Mouse (Mus musculus) large intestine, adult 2 months (tissue): ENCODE results near the gene Slc47a1. TPM values are rescaled to one million over a fixed set of nuclear protein-coding genes. Genes with fewer than 3 reads are reported as not detected.
"Not testable (repeated sequence)": the region's sequence is repeated elsewhere in the genome, so short reads cannot be mapped to it uniquely, and the experiment has no call there.

Source experiments
- DNase-seq: peaks from one replicate; pipeline ENCODE4 v3.0.0-alpha.2; 2012; ENCODE audit warnings: low read depth, low spot score
- WGBS: fragments of 180-500 bp; shearing (Covaris S2); methylation state at CpG from one replicate; pipeline ENCODE4 v1.1.7; 2018; 5-methylcytosine and 5-hydroxymethylcytosine counted together
- polyA plus RNA-seq: library from polyadenylated mRNA; depleted of rRNA; stranded (reverse); fragments of >200 nt; gene quantifications from 2 replicates; pipeline ENCODE4 v1.2.3, GENCODE M21; 2012; rRNA removed

The Slc47a1 gene
- 4.2 and 17.0 TPM in 2 replicates for polyA plus RNA-seq

- DNase-seq: no peak
- 7% methylated on average over 39 of the region's 39 CpGs for WGBS
Measured at GRCm38 (mm10) chr11:61377881-61378613, at the start of gene Slc47a1. TSS of gene Slc47a1 (minus strand) at chr11:61378345.

- no peak for DNase-seq
- WGBS: 84% methylated on average over 6 of the region's 6 CpGs
Measured at GRCm38 (mm10) chr11:61419253-61419652, 41.1 kb upstream of the Slc47a1 start.

- peak; percentile 33 for DNase-seq
- WGBS: 20% methylated on average over 6 of the region's 6 CpGs
Measured at GRCm38 (mm10) chr11:61417945-61418551, 39.9 kb upstream of the Slc47a1 start.

DNA sequence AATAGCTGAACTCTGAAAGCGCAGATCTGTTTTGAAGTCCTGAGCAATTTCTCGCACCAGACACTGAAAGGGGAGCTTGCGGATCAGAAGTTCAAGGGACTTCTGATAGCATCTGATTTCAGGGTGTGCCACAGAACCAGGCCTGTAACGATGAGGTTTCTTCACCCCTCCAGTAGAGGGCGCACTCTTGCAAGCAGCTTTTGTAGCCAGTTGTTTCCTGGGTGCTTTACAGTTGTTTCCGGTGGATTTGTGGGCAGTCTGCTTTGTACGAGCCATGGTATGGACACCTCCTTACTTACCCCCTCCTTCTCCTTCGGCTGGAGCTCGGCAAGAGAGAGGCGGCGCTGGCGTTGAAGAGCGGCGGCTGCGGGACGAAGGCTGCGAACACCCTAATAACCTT is 38.4 kb upstream of the Slc47a1 start:
- WGBS: 78% methylated on average over 17 of the region's 17 CpGs
- not testable (repeated sequence) for DNase-seq

GRCm38 (mm10) chr11:61415444-61415843 is 37.3 kb upstream of the Slc47a1 start:
- WGBS: 82% methylated on average over 1 of the region's 1 CpGs

DNA sequence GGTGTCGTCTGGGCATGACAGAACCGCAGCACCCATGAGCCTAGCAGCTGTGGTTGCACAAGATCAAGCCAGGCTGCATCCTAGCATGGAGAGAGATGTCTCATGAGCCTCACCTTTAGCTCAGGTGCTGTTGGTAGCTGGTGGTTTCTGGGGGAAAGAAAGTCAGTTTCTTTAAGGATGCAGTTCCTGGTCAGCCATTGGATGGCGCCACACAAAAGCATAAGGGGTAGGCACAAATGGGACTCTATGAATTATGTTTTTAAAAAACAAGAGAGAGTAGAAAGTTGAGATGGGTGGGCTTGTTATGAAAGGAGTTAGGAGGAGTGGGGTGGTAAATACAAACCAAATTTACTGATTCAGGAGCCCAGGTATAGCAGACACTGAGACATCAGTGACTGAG is 36.4 kb upstream of the Slc47a1 start:
- DNase-seq: no peak
- 90% methylated on average over 3 of the region's 3 CpGs for WGBS

More at GRCm38 (mm10) chr11:61415444-61415843, 37.3 kb upstream of the Slc47a1 start:
- DNase-seq: no peak

GRCm38 (mm10) chr11:61413411-61413810 is 35.3 kb upstream of the Slc47a1 start:
- DNase-seq: no peak
- 36% methylated on average over 5 of the region's 5 CpGs for WGBS

DNA sequence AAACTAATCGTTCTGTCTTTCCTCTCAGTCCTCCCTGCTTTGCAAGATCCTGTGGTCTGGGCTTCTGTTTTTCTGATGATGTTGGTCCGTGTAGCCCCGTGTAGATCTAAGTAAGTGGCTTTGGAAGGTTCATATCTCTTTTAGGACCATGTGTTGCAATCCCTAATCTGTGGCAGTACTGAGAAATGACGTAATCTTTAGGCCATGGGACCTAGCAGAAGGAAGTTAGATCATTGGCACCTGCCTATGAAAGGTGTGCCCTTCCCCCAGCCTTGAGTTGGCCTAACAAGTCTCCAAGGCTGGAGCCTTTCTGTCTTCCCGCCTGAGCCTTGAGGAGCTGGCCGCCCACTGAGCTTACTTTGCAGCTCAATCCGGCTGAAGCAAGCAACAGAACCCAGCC is 33.7 kb upstream of the Slc47a1 start:
- WGBS: 45% methylated on average over 7 of the region's 7 CpGs

GRCm38 (mm10) chr11:61411221-61411620 is 33.1 kb upstream of the Slc47a1 start:
- WGBS: 68% methylated on average over 11 of the region's 11 CpGs
- no peak for DNase-seq

More for the DNA sequence above, 33.7 kb upstream of the Slc47a1 start:
- no peak for DNase-seq

GRCm38 (mm10) chr11:61410129-61410528 is 32.0 kb upstream of the Slc47a1 start:
- 0% methylated on average over 1 of the region's 1 CpGs for whole genome bisulfite sequencing
- DNase-seq: peak; percentile 54

DNA sequence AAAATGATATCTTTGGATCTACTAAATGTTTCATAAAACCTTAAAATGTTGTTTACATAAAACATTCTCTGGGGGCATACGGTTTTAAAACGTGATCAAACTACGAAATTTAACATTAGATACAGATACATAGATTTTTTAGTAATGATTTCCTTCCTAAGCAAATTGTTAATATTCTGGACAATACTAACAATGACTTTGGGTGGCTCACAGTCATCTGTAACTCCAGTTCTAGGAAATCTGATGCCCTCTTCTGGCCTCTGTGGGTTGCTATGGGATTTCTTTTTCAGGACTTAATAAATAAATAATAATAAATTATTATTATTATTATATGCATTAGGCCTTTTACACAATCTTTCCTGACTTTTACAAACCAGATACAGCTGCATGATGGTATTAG is 30.9 kb upstream of the Slc47a1 start:
- no peak for DNase-seq
- WGBS: 12% methylated on average over 3 of the region's 3 CpGs

GRCm38 (mm10) chr11:61408184-61409027 is 30.3 kb upstream of the Slc47a1 start:
- under 1% methylated on average over 64 of the region's 64 CpGs for WGBS
- no peak for DNase-seq

DNA sequence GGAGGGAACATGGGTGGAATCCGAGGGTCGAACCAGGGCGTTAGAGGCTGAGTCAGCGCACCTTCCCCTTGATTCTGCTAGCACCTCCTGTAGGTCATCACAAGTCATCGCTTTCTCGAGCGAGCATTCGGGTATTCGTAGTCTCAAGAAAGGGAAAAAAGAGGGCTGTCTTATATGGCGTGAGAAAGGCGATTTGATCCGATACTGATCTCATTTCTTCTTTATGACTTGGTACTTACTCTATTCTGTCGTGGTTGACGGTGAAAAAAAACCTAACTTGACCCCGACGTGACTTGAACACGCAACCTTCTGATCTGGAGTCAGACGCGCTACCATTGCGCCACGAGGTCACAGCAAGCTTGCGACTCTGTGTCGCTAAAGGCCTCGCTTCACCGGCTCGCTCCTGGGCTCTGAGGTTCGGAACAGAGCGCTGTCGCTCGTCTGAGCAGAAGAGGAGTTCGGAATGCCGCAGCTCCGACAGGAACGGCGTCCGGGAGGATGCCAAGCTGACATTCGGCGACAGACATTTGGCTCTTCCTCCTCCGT is 29.6 kb upstream of the Slc47a1 start:
- 1% methylated on average over 39 of the region's 39 CpGs for WGBS
- DNase-seq: peak; percentile 61

GRCm38 (mm10) chr11:61401794-61402193 is 23.6 kb upstream of the Slc47a1 start:
- DNase-seq: no peak
- WGBS: 89% methylated on average over 4 of the region's 4 CpGs

DNA sequence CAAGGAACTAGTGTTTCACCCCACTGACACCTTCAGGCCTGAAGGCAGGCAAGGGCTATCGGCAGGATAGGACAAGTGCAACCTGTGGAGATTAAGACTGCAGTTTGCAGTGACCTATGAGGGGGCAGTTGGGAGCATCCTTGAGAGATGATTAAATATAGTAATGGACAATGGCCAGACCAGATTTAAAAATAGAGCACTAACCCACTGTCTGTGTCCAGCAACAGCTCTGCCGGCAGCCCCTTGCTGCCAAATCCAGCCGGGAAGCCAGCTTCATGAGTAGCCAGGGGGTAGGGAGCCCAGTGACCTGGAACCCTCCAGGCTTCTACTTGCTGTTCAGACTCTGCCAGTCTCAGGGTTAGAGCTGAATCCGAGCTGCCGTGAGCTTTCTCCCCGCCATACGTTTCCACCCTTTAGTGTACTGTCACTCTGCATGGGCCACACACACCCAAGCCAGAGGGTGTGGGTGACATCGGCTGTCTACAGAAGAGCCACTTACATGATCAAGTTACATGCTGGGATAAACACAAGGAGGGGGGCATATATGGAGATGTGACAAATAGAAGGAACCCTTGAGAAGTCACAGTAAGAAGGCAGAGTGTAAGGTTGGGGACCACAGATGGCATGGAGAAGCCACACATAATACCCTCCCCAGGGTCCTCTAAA is 22.7 kb upstream of the Slc47a1 start:
- no peak for DNase-seq
- 71% methylated on average over 8 of the region's 8 CpGs for WGBS

DNA sequence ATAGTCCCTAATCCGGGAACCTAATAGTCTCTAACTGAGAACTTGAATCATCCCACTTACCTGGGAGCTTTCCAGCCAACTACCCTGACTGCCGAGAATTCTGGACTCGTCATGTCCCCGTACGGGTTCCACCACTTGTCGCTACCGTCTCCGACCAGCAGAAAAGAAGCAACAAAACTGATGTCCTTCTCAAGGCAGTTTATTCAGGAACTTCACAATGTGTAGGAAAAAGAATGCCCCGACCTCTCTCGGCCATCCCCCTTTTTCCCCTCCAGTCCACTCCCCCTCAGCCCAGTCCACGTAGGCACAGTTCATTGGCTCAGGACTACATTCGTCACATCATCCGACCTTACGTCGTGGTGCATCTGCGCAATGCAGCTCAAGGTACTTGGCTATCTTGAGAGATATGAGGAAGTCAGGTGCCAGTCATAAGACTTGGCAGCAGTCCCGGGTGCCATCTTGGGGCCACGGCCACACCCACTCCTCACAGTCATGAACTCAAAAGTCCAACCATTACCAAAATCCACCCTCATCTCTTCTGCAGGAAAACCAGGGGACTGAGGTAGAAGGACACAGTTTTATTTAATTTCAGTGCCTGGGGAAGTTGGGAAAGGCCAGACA is 19.4 kb upstream of the Slc47a1 start:
- 90% methylated on average over 18 of the region's 18 CpGs for WGBS

DNA sequence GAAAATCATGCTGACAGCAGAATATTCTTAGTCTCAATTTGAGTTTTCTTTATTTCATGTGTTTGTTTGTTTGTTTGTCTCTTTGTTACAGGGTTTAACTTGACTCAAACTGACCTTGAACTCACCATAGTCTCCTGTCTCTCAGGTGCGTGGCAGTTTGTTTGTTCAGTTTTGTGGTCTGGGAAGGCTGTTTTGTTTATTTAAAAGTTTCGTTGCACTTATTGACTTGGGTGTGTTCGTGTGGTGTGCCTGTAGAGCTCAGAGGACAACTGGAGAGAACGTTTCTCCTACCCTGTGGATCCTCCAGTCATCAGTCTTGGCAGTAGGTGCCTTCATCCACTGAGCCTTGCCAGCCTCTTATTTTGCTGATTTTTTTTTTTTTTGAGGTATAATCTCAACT is 10.8 kb upstream of the Slc47a1 start:
- WGBS: 18% methylated on average over 4 of the region's 4 CpGs
- DNase-seq: no peak

More for the DNA sequence above, 19.4 kb upstream of the Slc47a1 start:
- DNase-seq: not testable (repeated sequence)

DNA sequence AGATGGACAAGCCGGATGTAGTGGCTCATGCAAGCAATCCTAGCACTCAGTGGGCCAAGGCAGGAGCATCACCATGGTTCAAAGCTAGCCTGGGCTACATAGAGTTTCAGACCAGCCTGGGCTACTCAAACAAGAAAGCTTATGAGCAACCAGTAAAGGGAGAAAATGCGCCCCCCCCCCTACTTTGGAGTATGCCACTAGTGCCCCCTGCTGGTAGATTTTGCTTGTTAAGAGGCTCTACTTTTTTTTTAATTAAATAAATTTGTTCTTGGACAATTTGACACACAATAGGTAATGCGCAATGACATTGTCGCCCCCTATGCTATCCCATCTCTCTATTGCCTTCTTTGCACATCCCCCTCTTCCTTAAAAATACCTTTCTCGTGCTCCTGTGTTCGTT is 9.9 kb upstream of the Slc47a1 start:
- 53% methylated on average over 6 of the region's 6 CpGs for WGBS

DNA sequence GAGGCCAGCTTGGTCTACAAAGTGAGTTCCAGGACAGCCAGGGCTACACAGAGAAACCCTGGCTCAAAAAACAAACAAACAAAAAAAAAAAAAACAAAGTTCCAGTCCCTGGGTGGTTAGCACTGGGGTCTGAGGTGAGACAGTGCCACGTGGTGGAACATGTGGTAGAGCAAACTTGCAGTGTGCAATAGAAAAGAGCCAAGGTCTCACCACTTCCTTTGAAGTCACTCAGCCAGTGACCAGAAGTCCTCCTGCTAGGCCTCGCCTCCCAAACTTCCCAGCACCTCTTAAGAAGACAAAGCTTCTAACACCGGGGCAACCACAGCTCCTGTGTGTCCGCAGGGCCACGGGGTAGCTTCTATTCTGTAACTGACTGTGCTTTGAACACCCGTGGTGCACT is 9.1 kb upstream of the Slc47a1 start:
- DNase-seq: no peak
- WGBS: 72% methylated on average over 6 of the region's 6 CpGs

More for the DNA sequence above, 9.9 kb upstream of the Slc47a1 start:
- DNase-seq: no peak
